7 mouse cellular contexts compared by ENCODE assay signal in the genomic region with DNA sequence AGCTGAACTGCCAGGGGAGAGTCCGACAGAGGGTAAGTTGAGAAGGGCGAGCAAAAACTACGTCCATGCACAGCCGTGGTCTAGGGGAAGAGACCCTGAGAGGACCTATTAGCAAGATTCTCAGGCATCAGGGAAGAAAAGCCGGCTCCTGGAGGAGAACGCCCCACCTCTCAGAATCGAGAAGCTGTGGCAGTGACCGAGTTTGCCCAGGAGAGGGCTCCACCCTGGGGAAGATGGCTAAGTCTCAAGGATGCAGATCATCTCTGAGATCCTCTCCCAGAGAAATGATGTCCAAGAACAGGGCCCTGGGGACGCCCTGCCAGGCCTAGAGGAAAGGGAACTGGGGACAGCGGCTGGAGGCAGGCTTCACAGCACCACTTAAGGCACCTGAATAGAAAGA. TPM values are rescaled to one million over a fixed set of nuclear protein-coding genes. Genes with fewer than 3 reads are reported as not detected.
DNase-seq lines count a peak whose midpoint lies in the region; ATAC-seq and TF ChIP-seq lines count a peak whose summit lies in the region.

No protein-coding gene starts in this region.

- in situ Hi-C loops in Patski (cut with MboI; ENCODE audit: low pct_unique_long_range_greater_than_20kb): no loop called here

- POLR2A ChIA-PET in Patski (lab: Charles Lee): no interaction called here

- H3K4me3 ChIP-seq in E14TG2a.4 (replicated peaks; ENCODE audit: low read length): no peak overlapping the region
- no peak overlapping the region for H3K4me3 ChIP-seq in hindbrain, postnatal 0 days (ENCODE audit: low read length)

- CTCF ChIA-PET in Patski (lab: Charles Lee): interaction anchor here (1.4 kb wide), 1 partner anchor 16 kb away, joined by 4 read pairs; no protein-coding TSS in a partner anchor

- H3K27ac ChIP-seq in hindbrain, postnatal 0 days: no peak overlapping the region

- no peak overlapping the region for H3K9ac ChIP-seq in hindbrain, postnatal 0 days (replicated peaks; ENCODE audit: low read length)

- no peak for ATAC-seq in Patski
- no peak for ATAC-seq in hindbrain, postnatal 0 days

- TF ChIP-seq CTCF in E14TG2a.4 (conservative IDR thresholded peaks at IDR 0.05; ENCODE audit: low read length): peak; percentile 87
- peak; percentile 72 for TF ChIP-seq CTCF in Patski (IDR thresholded peaks at IDR 0.05)
- TF ChIP-seq CTCF in hindbrain, postnatal 0 days (IDR thresholded peaks at IDR 0.05; ENCODE audit: low read depth): peak; percentile 81

- no peak overlapping the region for H3K4me2 ChIP-seq in hindbrain, postnatal 0 days (ENCODE audit: low read depth, low read length)

- no peaks in the 10 kb centered on the region for H3K36me3 ChIP-seq in E14TG2a.4 (ENCODE audit: insufficient read depth, low read length)
- no peaks in the 10 kb centered on the region for H3K36me3 ChIP-seq in hindbrain, postnatal 0 days (ENCODE audit: insufficient read depth, low read length)

- H3K4me1 ChIP-seq in E14TG2a.4 (replicated peaks; ENCODE audit: low read depth, low read length): peaks cover 25% of the 10 kb centered on the region
- no peaks in the 10 kb centered on the region for H3K4me1 ChIP-seq in hindbrain, postnatal 0 days (ENCODE audit: insufficient read depth, low read length)

- H3K9me3 ChIP-seq in E14TG2a.4 (ENCODE audit: low read length): no peaks in the 10 kb centered on the region
- no peaks in the 10 kb centered on the region for H3K9me3 ChIP-seq in hindbrain, postnatal 0 days (ENCODE audit: low read length)

- DNase-seq in Patski (ENCODE audit: low read depth, low spot score): no peak
- peak; percentile 85 to 90 for DNase-seq in cerebellum, postnatal 25 days
- DNase-seq in gastrocnemius, postnatal 10 days: peak; percentile 78
- peak; percentile 76 for DNase-seq in hindbrain, postnatal 0 days (ENCODE audit: low spot score)
- peak; percentile 39 to 47 for DNase-seq in lung, adult 18-20 months
- peak; percentile 74 for DNase-seq in right cerebral cortex, postnatal 14 days

- H3K27me3 ChIP-seq in E14TG2a.4 (ENCODE audit: insufficient read depth, low read length): peaks cover 6% of the 10 kb centered on the region; the same call in 1 of the 2 replicates
- peaks cover 73% of the 10 kb centered on the region for H3K27me3 ChIP-seq in Patski
- no peaks in the 10 kb centered on the region for H3K27me3 ChIP-seq in hindbrain, postnatal 0 days (ENCODE audit: insufficient read depth, low read length)

- WGBS in hindbrain, postnatal 0 days: 11% methylated on average over 10 of the region's 10 CpGs

RNA-seq across cellular contexts. Expression of gene Lbx1, which starts 47.7 kb away (rescaled TPM):
- polyA plus RNA-seq in Patski (2021): not detected
- total RNA-seq in gastrocnemius, postnatal 10 days (2021): 10 to 100 TPM; 35.2 to 36.1 TPM
- 27.0 and 32.2 TPM in 2 replicates for total RNA-seq in hindbrain, postnatal 0 days (2014; rRNA removed)
- 9.2 and 9.6 TPM in 2 replicates for polyA plus RNA-seq in hindbrain, postnatal 0 days (2015; fragmentation: Nextera tagmentation; extraction: Ambion mirVana)
